Mouse (Mus musculus): ENCODE data around the gene Cdh8.

GRCm38 (mm10) chr8:99353923-99354322, 62.3 kb downstream of the Cdh8 start:
- no peak for TF ChIP-seq CTCF (IDR thresholded peaks at IDR 0.05; ENCODE audit: extremely low read depth, insufficient read length, insufficient replicate concordance, low read depth, low read length)
- no peak for TF ChIP-seq POLR2A (IDR thresholded peaks at IDR 0.05; ENCODE audit: low read depth, low read length)

Measured in small intestine, adult 2 months (tissue).